Mouse (Mus musculus) hindbrain, embryonic 10.5 days (tissue): ENCODE measurements around the gene Hoxc9. TPM values are rescaled to one million over a fixed set of nuclear protein-coding genes. Genes with fewer than 3 reads are reported as not detected.

Experiments used
- DNase-seq: peaks from one replicate; pipeline ENCODE4 v3.0.0-alpha.2; 2017; ENCODE audit warnings: low spot score
- H3K27ac ChIP-seq: fragments of 300-500 bp; sonication (generic); 2 replicates; pipeline ENCODE4 v1.5.1; 2016; ENCODE audit warnings: mild to moderate bottlenecking, moderate library complexity
- H3K27me3 ChIP-seq: fragments of 300-500 bp; sonication (generic); 2 replicates; pipeline ENCODE4 v1.6.1; 2016; ENCODE audit warnings: mild to moderate bottlenecking; ENCODE audit not compliant: poor library complexity, insufficient read depth, severe bottlenecking
- H3K36me3 ChIP-seq: fragments of 300-500 bp; sonication (generic); 2 replicates; pipeline ENCODE4 v1.6.1; 2016; ENCODE audit warnings: mild to moderate bottlenecking, moderate library complexity
- H3K4me1 ChIP-seq: fragments of 300-500 bp; sonication (generic); replicated peaks from 2 replicates; pipeline ENCODE4 v1.6.1; 2016; ENCODE audit warnings: mild to moderate bottlenecking
- H3K4me3 ChIP-seq: fragments of 300-500 bp; sonication (generic); 2 replicates; pipeline ENCODE4 v1.5.1; 2016; ENCODE audit warnings: mild to moderate bottlenecking, moderate library complexity
- H3K9me3 ChIP-seq: fragments of 300-500 bp; sonication (generic); 2 replicates; pipeline ENCODE4 v1.6.1; 2016; ENCODE audit warnings: mild to moderate bottlenecking, moderate library complexity
- WGBS: fragments of 180-500 bp; shearing (Covaris S2); methylation state at CpG from one replicate; pipeline ENCODE4 v1.1.7; 2016; 5-methylcytosine and 5-hydroxymethylcytosine counted together
- polyA plus RNA-seq: library from polyadenylated mRNA; unstranded; fragments of >200 nt; fragmentation: Nextera tagmentation; extraction: Ambion mirVana; gene quantifications from 2 replicates; pipeline ENCODE4 v1.2.1, GENCODE M21; 2016

Hoxc9 gene
- polyA plus RNA-seq: not detected in 2 replicates

DNA sequence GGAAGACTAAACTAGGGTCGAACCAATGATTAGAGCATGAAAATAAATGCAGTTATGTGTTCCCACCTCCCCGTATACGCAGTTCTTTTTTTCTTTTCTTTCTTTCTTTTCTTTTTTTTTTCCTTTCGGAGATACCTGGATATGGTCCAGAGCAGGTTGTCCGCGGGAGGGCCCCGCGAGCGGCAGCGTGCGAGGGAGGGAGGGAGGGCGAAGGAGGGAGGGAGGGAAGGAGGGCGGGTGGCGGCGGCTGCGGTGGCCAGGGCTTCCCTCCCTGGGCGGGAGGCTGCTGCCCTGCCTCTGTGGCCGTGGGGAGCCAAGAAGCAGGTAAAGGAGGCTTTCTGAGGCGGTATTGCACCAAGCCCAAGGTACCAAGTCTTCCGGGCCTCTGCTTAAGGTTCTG, at the start of gene Hoxc9:
Gene Hoxc9 (plus strand): TSS at position 269 of the 400 bp plus-strand sequence.
- H3K27me3 ChIP-seq: peaks cover 100% of the 10 kb centered on the region
- no peak for DNase-seq
- no peak within 1 kb of the TSS for H3K4me3 ChIP-seq
- 2% methylated on average over 20 of the region's 20 CpGs for WGBS
- no peaks in the 10 kb centered on the region for H3K36me3 ChIP-seq
- H3K9me3 ChIP-seq: no peaks in the 10 kb centered on the region
- H3K4me1 ChIP-seq: no peaks in the 10 kb centered on the region; the same call in 1 of the 2 replicates
- no peak within 1 kb of the TSS for H3K27ac ChIP-seq

DNA sequence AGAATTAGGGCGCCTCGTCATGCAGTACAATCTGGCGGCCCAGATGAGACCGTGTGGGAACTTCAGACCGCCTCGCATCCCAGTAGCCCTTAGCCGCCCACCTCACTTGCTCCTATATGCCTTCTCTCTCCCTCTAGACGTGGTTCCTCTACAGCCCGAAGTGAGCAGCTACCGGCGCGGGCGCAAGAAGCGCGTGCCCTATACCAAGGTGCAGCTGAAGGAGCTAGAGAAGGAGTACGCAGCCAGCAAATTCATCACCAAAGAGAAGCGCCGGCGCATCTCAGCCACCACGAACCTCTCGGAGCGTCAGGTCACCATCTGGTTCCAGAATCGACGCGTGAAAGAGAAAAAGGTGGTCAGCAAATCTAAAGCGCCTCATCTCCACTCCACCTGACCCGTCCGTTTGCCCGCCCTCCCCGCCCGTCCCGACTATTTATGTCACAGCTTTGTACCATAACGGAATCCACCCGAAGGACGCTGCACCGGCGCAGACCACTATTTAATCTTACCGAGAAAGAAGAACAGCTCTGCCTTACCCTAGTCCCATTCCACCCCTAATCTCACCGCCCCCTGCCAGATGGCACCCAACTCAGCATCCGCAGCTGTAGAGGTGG, 49.1 kb upstream of the Hoxc9 start:
- Histone ChIP-seq H3K27ac (no peak overlapping the region), H3K4me1 (no peaks in the 10 kb centered on the region), H3K27me3 (peaks cover 100% of the 10 kb centered on the region), H3K9me3 (no peaks in the 10 kb centered on the region), H3K4me3 (no peak overlapping the region), H3K36me3 (no peaks in the 10 kb centered on the region)
- WGBS: under 1% methylated on average over 40 of the region's 40 CpGs
- peak; percentile 54 for DNase-seq

DNA sequence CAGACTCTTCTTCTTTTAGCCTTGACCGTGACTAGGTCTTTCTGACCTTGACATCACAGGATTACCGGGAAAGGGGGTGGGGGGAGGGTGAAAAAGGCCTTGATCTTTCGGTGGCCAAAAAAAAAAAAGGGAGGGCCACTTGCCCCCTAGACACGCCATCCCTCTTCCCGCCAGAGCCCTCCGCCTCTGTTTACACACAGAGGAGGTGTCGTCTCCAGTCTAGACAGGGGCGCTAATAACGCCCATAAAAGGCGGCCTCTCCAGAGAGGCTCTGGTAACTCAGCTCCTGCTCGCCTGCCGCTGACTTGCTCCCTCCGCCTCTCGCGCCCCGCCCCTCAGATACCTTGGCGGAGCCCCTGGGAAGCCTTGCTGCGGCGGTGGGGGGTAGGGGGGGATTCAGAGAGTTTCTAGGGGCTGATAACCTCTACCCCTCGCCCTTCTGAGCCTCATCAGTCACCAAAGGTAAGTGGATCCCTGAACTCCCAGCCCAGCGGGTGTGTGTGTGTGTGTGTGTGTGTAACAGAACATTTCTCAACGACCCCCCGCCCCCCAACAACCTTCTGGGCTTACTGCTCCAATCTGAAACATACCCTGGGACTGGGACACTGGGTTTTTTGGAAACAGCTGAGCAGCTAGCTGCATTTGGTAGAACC, 44.4 kb upstream of the Hoxc9 start:
- under 1% methylated on average over 23 of the region's 23 CpGs for WGBS

DNA sequence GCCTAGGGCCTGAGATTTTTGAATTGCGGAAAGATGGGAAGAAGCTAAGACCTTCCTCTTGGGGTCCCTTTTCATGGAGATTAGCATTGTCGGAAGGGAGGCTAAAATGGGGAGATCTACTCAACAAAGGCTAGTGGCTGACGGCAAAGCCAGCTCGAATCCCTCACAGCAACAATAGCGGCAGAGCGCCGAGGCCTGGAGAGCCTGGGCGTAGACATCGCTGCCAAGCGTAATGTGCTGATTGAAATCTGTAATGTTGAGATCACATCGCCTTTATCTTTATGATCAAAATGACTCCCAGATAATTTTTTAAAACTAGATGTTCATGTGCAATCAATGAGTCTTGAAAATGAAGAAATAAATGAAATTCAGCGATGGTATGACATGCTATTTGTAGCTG, 41.8 kb upstream of the Hoxc9 start:
- no peaks in the 10 kb centered on the region for H3K36me3 ChIP-seq
- WGBS: under 1% methylated on average over 12 of the region's 12 CpGs

More for the DNA sequence above, 44.4 kb upstream of the Hoxc9 start:
- no peak overlapping the region for H3K4me3 ChIP-seq
- H3K27me3 ChIP-seq: peaks cover 100% of the 10 kb centered on the region
- H3K36me3 ChIP-seq: no peaks in the 10 kb centered on the region
- DNase-seq: no peak
- no peaks in the 10 kb centered on the region for H3K9me3 ChIP-seq
- no peak overlapping the region for H3K27ac ChIP-seq
- H3K4me1 ChIP-seq: no peaks in the 10 kb centered on the region

DNA sequence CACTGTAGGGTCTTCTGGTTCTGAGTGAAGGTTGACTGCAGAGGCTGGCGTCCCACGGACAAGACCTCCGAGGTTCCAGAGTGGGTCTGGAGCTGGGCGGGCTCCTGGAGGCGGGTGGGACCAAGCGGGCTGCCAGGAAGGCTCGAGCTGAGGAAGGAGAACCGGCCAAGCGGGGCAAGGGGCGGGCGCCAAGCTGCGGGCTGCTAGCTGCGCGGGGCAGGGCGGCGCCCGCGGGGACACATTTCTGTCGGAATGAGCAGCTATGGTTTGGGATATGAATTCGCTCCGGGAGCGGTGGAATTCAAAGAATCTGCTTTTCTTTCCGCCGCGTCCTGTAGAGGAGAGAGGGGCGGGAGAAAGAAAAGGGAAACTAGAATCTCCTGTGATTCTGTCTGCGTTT, 41.3 kb upstream of the Hoxc9 start:
- peak; percentile 64 for DNase-seq
- Histone ChIP-seq H3K27ac (no peak overlapping the region), H3K9me3 (no peaks in the 10 kb centered on the region), H3K4me3 (no peak overlapping the region), H3K36me3 (no peaks in the 10 kb centered on the region), H3K27me3 (peaks cover 100% of the 10 kb centered on the region), H3K4me1 (peaks cover 5% of the 10 kb centered on the region; the same call in 1 of the 2 replicates)
- WGBS: under 1% methylated on average over 27 of the region's 27 CpGs

More for the DNA sequence above, 41.8 kb upstream of the Hoxc9 start:
- Histone ChIP-seq H3K4me1 (peaks cover 1% of the 10 kb centered on the region; the same call in 1 of the 2 replicates), H3K27ac (no peak overlapping the region), H3K27me3 (peaks cover 100% of the 10 kb centered on the region), H3K4me3 (no peak overlapping the region), H3K9me3 (no peaks in the 10 kb centered on the region)
- no peak for DNase-seq

DNA sequence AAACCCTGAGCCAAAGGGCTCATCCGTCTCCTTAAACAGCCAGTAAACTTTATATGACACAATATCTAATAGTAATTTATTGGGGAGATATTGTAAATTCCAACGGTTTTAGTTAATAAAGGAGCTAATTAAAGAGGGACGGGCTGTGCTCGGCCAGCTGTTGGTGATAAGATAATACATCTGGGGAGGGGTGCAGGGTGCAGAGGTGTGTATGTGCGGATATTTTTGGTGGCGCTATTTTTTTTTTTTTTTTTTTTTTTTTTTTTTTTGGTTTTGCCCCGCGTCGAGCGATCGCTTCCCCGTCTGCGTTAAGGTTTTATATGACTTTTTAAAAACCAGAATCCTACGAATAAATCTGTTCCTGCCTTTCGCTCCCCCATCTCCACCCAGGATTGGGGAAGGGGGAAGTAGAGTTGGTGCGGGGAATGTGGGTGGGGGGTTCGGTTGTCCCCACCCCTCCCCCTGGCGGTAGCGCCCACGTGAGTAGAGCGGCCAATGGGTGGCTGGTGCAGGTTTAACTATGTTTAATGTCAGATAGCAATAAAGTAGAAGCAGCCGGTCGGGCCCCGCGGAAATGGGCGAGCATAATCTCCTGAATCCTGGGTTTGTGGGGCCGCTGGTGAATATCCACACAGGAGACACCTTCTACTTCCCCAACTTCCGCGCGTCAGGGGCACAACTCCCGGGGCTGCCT, 39.8 kb upstream of the Hoxc9 start, which contains the start of gene Hoxc12:
Gene Hoxc12 (plus strand): TSS at position 479 of the 694 bp plus-strand sequence.
- DNase-seq: no peak
- WGBS: 2% methylated on average over 31 of the region's 31 CpGs
- H3K36me3 ChIP-seq: no peaks in the 10 kb centered on the region
- H3K27ac ChIP-seq: no peak within 1 kb of the TSS
- H3K4me3 ChIP-seq: no peak within 1 kb of the TSS
- H3K4me1 ChIP-seq: peaks cover 5% of the 10 kb centered on the region; the same call in 1 of the 2 replicates
- no peaks in the 10 kb centered on the region for H3K9me3 ChIP-seq
- peaks cover 100% of the 10 kb centered on the region for H3K27me3 ChIP-seq

DNA sequence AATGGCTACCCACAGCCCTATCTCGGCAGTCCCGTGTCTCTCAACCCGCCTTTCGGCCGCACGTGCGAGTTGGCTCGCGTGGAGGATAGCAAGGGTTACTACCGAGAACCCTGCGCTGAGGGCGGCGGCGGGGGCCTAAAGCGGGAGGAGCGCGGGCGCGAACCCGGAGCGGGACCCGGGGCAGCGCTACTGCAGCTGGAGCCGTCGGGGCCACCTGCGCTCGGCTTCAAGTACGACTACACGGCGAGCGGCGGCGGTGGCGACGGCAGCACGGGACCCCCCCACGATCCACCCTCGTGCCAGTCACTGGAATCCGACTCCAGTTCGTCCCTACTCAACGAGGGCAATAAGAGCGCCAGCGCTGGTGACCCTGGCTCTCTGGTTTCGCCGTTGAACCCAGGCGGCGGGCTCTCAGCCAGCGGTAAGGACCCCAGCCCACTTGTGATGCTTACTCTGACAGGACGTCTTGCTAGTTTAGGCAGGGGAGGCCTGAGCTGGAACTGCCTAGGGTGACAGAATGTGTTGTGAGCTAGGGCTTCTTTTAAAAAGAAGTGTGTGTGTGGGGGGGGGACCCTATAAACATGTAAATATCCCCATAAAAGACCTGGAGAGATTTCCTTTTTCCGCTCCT, 39.1 kb upstream of the Hoxc9 start:
- H3K4me1 ChIP-seq: peaks cover 5% of the 10 kb centered on the region; the same call in 1 of the 2 replicates
- 1% methylated on average over 50 of the region's 50 CpGs for WGBS
- no peak overlapping the region for H3K4me3 ChIP-seq
- no peaks in the 10 kb centered on the region for H3K36me3 ChIP-seq
- no peak overlapping the region for H3K27ac ChIP-seq
- H3K9me3 ChIP-seq: no peaks in the 10 kb centered on the region
- peak; percentile 60 for DNase-seq
- peaks cover 100% of the 10 kb centered on the region for H3K27me3 ChIP-seq

DNA sequence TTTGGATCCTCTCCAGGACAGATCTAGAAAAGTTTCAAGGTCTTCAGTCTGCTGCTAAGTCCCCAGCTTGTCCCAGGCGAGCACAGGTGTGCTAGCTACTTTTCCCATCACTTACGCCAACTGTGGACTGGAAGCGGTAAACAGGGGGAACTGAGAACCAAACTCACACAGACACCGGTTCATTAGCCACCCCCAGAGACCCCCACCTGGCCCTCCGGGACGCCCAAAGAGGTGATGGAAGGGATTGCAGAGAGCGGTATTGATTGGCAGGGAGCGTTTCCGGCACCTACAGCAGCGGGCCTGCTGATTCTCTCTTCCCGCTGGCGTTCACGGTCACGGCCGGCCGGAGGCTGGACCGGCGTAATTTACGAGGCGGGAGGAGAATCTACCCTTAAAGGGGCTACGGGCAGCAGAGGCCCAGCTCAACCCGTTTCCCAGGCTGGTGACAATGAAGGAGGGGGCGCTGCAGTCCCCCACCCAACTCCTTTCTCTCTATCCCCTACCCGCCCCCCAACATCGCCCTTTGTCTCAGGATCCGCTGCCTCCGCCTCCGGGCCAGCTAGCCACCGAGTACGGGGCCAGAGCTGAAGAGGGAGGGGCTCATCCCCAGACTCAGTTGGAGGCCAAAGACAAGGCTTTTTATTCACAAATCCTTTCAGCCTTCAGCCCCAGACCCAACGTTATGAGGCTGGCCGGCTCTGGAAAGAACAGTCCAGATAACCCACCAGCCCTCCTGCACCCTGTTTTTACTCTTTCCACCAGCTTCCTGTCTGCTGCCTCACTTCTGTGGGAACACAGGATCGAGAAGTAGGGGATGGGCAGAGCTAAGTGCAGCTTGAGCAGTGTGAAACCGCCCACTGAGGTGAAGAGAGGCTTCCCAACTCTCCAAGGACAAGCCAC, 36.7 kb upstream of the Hoxc9 start:
- Histone ChIP-seq H3K4me1 (peaks cover 11% of the 10 kb centered on the region; the same call in 1 of the 2 replicates), H3K9me3 (no peaks in the 10 kb centered on the region), H3K27ac (no peak overlapping the region), H3K4me3 (no peak overlapping the region), H3K36me3 (no peaks in the 10 kb centered on the region), H3K27me3 (peaks cover 100% of the 10 kb centered on the region)
- WGBS: 1% methylated on average over 34 of the region's 34 CpGs
- no peak for DNase-seq

DNA sequence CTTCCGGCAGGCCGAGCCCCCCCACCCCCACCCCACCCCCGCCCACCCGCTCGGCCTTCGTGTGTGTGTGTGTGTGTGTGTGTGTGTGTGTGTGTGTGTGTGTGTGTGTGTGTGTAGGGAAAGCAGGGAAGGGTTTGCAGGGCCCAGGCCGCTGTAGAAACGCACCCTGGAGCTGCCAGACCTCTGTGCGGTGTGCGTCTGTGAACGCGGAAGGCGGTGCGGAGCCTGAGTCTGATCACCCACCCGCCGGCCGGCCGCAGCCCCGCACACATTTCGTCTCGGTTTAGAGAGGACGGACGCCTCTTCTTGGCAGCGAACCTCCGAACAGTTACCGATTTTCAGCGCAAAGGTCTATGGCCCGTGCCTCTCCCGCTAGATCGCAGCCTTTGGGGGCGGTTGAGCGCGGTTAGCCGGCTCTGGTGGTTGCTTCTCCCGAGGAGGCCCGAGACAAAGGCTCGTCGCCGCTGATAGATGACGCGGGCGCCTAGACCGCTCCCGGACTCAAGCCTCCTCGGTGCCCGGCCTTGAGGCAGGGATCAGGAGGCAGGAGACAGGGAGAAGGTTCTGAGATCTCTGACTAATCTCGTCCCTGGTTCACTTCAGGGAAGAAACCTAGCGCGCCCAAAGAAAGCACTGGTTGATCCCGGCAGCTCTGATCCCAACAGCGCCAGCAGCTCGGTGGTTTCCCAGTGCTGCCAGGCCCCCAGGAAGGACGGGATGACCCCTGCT, 33.3 kb upstream of the Hoxc9 start:
- Histone ChIP-seq H3K36me3 (no peaks in the 10 kb centered on the region), H3K27me3 (peaks cover 100% of the 10 kb centered on the region), H3K27ac (no peak overlapping the region), H3K4me1 (peaks cover 11% of the 10 kb centered on the region; the same call in 1 of the 2 replicates), H3K4me3 (peak overlapping the region; percentile 32), H3K9me3 (no peaks in the 10 kb centered on the region)
- WGBS: under 1% methylated on average over 53 of the region's 53 CpGs
- peak; percentile 62 for DNase-seq

DNA sequence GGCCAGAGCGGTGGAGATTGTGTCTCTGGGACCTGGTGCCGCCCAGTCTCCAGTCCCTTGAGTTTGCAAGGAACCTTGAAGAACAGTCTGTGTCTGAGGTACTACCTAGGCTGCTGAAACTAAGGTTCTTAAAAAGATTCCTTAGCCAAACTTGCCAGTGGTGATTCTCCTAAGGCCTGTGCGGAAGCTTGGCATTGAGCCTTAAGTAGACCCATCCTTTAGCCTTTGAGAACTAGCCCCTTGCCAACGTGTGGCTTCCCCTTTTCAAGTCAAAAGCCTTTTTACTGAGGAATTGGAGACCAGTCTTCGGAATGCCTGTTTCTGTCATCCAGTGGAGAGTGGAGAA, 32.8 kb upstream of the Hoxc9 start:
- H3K4me3 ChIP-seq: no peak overlapping the region
- no peaks in the 10 kb centered on the region for H3K36me3 ChIP-seq
- peaks cover 100% of the 10 kb centered on the region for H3K27me3 ChIP-seq
- H3K4me1 ChIP-seq: peaks cover 11% of the 10 kb centered on the region; the same call in 1 of the 2 replicates
- no peak for DNase-seq
- no peak overlapping the region for H3K27ac ChIP-seq
- WGBS: 2% methylated on average over 5 of the region's 5 CpGs
- H3K9me3 ChIP-seq: no peaks in the 10 kb centered on the region

DNA sequence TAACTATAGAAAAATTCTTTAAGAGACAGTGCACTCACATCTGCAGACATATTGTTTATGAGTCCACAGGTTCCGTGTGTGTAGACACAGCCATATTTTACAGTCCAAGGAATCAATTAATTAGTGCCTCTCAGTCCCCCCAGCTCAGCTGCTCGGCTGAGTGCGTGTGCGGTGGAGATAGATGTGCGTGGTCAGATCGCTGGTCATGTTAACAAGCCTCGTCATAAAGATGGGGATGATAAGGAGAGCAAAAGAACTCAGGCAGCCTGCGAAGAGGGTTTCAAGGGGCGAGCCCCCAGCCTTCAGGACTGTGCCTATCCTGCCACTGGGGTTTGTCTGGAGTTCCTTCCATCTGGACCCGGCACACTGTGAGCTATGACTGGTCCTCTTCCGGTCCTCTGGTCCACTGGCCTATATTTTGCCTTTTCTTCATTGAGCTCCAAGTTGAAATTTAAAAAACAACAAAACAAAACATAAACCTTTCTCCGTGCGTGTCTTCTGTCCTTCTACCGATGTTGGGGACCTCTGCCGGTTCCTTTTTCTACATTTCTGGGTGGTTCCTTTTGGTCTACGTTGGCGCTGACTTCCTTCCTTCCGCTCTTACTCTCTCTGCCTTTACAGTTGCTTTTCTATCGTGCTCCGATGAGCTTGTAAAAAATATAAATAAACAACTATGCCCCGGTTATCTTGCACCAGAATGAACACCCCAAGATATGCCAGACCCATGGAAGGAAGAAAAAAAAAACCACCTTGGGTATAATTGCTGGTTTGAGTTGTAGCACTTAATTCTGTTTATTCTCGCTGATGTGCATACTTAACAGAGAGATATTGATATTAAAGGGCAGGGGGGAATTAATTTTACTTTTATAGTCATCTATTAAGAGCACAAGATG, 30.8 kb upstream of the Hoxc9 start:
- H3K4me3 ChIP-seq: no peak overlapping the region
- 9% methylated on average over 22 of the region's 22 CpGs for WGBS
- no peaks in the 10 kb centered on the region for H3K36me3 ChIP-seq
- H3K4me1 ChIP-seq: peaks cover 6% of the 10 kb centered on the region; the same call in 1 of the 2 replicates
- no peak overlapping the region for H3K27ac ChIP-seq
- no peak for DNase-seq
- no peaks in the 10 kb centered on the region for H3K9me3 ChIP-seq
- H3K27me3 ChIP-seq: peaks cover 100% of the 10 kb centered on the region
